In genomic region chr5:114176548-114177400, GRCm38 (mm10) we compare ENCODE assay signal across 9 mouse cellular contexts. TPM values are rescaled to one million over a fixed set of nuclear protein-coding genes. Genes with fewer than 3 reads are reported as not detected.
DNase-seq lines count a peak whose midpoint lies in the region; ATAC-seq lines count a peak whose summit lies in the region.
"Had no signal": no experiment of that assay in that cellular context is flagged by ENCODE, and none has a peak within 500 bp of the region (broad histone marks: within the 10 kb centered on the region; RNA-seq: fewer than 3 reads in every experiment).

No protein-coding gene starts in this region.

- H3K4me3 ChIP-seq in forebrain, embryonic 10.5 days: peak overlapping the region; percentile 66
- no peak overlapping the region for H3K4me3 ChIP-seq in forebrain, embryonic 16.5 days (replicated peaks; ENCODE audit: low read length)
- peak overlapping the region; percentile 54 for H3K4me3 ChIP-seq in lung, embryonic 15.5 days
- peak overlapping the region; percentile 54; the same call in 1 of the 2 replicates for H3K4me3 ChIP-seq in intestine, embryonic 15.5 days (replicated peaks)
- no peak overlapping the region for H3K4me3 ChIP-seq in neural tube, embryonic 13.5 days

- DNase-seq in forebrain, embryonic 10.5 days (ENCODE audit: extremely low spot score, low spot score): no peak
- no peak for DNase-seq in lung, postnatal 36 days
- DNase-seq in urinary bladder, postnatal 25 days (ENCODE audit: low spot score): no peak
- no peak for DNase-seq in embryo, embryonic 10.5 days (ENCODE audit: low spot score)
- DNase-seq: cerebellum, postnatal 36 days had no signal

- H3K27ac ChIP-seq in forebrain, embryonic 10.5 days: no peak overlapping the region
- H3K27ac ChIP-seq in forebrain, embryonic 16.5 days (ENCODE audit: low read length): no peak overlapping the region
- H3K27ac ChIP-seq in lung, embryonic 15.5 days: peak overlapping the region; percentile 62; the same call in 1 of the 2 replicates
- no peak overlapping the region for H3K27ac ChIP-seq in intestine, embryonic 15.5 days
- no peak overlapping the region for H3K27ac ChIP-seq in neural tube, embryonic 13.5 days (replicated peaks)

- no peak for ATAC-seq in forebrain, embryonic 16.5 days
- no peak for ATAC-seq in lung, embryonic 15.5 days (ENCODE audit: borderline replicate concordance, extremely low read depth, low FRiP score, low TSS enrichment)
- no peak for ATAC-seq in intestine, embryonic 15.5 days
- ATAC-seq in neural tube, embryonic 13.5 days (ENCODE audit: low read depth): no peak

- peaks cover 23% of the 10 kb centered on the region for H3K4me1 ChIP-seq in forebrain, embryonic 10.5 days
- peaks cover 4% of the 10 kb centered on the region; the same call in 1 of the 2 replicates for H3K4me1 ChIP-seq in forebrain, embryonic 16.5 days (replicated peaks; ENCODE audit: control insufficient read depth, insufficient read depth, low read length)
- H3K4me1 ChIP-seq in lung, embryonic 15.5 days: peaks cover 23% of the 10 kb centered on the region
- 0 out of 2 replicates have a peak, but pooled peaks cover 5% of the 10 kb centered on the region for H3K4me1 ChIP-seq in intestine, embryonic 15.5 days (replicated peaks)
- H3K4me1 ChIP-seq in neural tube, embryonic 13.5 days (replicated peaks): peaks cover 10% of the 10 kb centered on the region

- no peak overlapping the region for H3K4me2 ChIP-seq in forebrain, embryonic 16.5 days (ENCODE audit: low read length)
- peak overlapping the region; percentile 89 for H3K4me2 ChIP-seq in lung, embryonic 15.5 days
- peak overlapping the region; percentile 91 for H3K4me2 ChIP-seq in intestine, embryonic 15.5 days (replicated peaks)
- H3K4me2 ChIP-seq in neural tube, embryonic 13.5 days: peak overlapping the region; percentile 63

- H3K27me3 ChIP-seq in forebrain, embryonic 10.5 days (ENCODE audit: poor library complexity, severe bottlenecking): peaks cover 24% of the 10 kb centered on the region
- H3K27me3 ChIP-seq in forebrain, embryonic 16.5 days (replicated peaks; ENCODE audit: control insufficient read depth, insufficient read depth, low read length): no peaks in the 10 kb centered on the region; the same call in 1 of the 2 replicates
- no peaks in the 10 kb centered on the region for H3K27me3 ChIP-seq in lung, embryonic 15.5 days
- no peaks in the 10 kb centered on the region for H3K27me3 ChIP-seq in intestine, embryonic 15.5 days (replicated peaks)
- peaks cover 22% of the 10 kb centered on the region for H3K27me3 ChIP-seq in neural tube, embryonic 13.5 days

- H3K36me3 ChIP-seq in forebrain, embryonic 10.5 days (replicated peaks): no peaks in the 10 kb centered on the region
- no peaks in the 10 kb centered on the region for H3K36me3 ChIP-seq in forebrain, embryonic 16.5 days (ENCODE audit: control insufficient read depth, insufficient read depth)
- H3K36me3 ChIP-seq in lung, embryonic 15.5 days: no peaks in the 10 kb centered on the region
- no peaks in the 10 kb centered on the region for H3K36me3 ChIP-seq in intestine, embryonic 15.5 days
- H3K36me3 ChIP-seq in neural tube, embryonic 13.5 days: no peaks in the 10 kb centered on the region

- WGBS in forebrain, embryonic 10.5 days: 59% methylated on average over 8 of the region's 8 CpGs
- 61% methylated on average over 8 of the region's 8 CpGs for WGBS in forebrain, embryonic 16.5 days
- 56% methylated on average over 8 of the region's 8 CpGs for WGBS in lung, embryonic 15.5 days
- 52% methylated on average over 8 of the region's 8 CpGs for WGBS in intestine, embryonic 15.5 days
- 41% methylated on average over 8 of the region's 8 CpGs for WGBS in neural tube, embryonic 13.5 days

- H3K9me3 ChIP-seq in forebrain, embryonic 10.5 days: no peaks in the 10 kb centered on the region
- no peaks in the 10 kb centered on the region for H3K9me3 ChIP-seq in forebrain, embryonic 16.5 days (ENCODE audit: control insufficient read depth, low read length)
- no peaks in the 10 kb centered on the region for H3K9me3 ChIP-seq in lung, embryonic 15.5 days
- H3K9me3 ChIP-seq in intestine, embryonic 15.5 days: no peaks in the 10 kb centered on the region
- no peaks in the 10 kb centered on the region for H3K9me3 ChIP-seq in neural tube, embryonic 13.5 days

- H3K9ac ChIP-seq in forebrain, embryonic 16.5 days (replicated peaks; ENCODE audit: low read depth, low read length): no peak overlapping the region
- H3K9ac ChIP-seq in lung, embryonic 15.5 days: no peak overlapping the region
- peak overlapping the region; percentile 61; the same call in 1 of the 2 replicates for H3K9ac ChIP-seq in intestine, embryonic 15.5 days
- no peak overlapping the region for H3K9ac ChIP-seq in neural tube, embryonic 13.5 days

RNA-seq across cellular contexts. Expression of gene Acacb, which starts 30.4 kb away (rescaled TPM):
- polyA plus RNA-seq in forebrain, embryonic 10.5 days (2016; fragmentation: Nextera tagmentation; extraction: Ambion mirVana): 2.5 TPM in 2 replicates
- 1.2 and 2.9 TPM in 2 replicates for polyA plus RNA-seq in forebrain, embryonic 16.5 days (2015; fragmentation: Nextera tagmentation; extraction: Ambion mirVana)
- polyA plus RNA-seq in lung, embryonic 15.5 days (2015; fragmentation: Nextera tagmentation; extraction: Ambion mirVana): 1.7 and 2.4 TPM in 2 replicates
- polyA plus RNA-seq in intestine, embryonic 15.5 days (2015; fragmentation: Nextera tagmentation; extraction: Ambion mirVana): 1.4 and 1.7 TPM in 2 replicates
- polyA plus RNA-seq in neural tube, embryonic 13.5 days (2015; fragmentation: Nextera tagmentation; extraction: Ambion mirVana): 3.1 and 3.3 TPM in 2 replicates

RNA-seq across cellular contexts. Expression of gene Ung, which starts 46.6 kb away (rescaled TPM):
- 88.2 and 88.6 TPM in 2 replicates for polyA plus RNA-seq in forebrain, embryonic 10.5 days (2016; fragmentation: Nextera tagmentation; extraction: Ambion mirVana)
- 19.1 TPM in 2 replicates for polyA plus RNA-seq in forebrain, embryonic 16.5 days (2015; fragmentation: Nextera tagmentation; extraction: Ambion mirVana)
- polyA plus RNA-seq in lung, embryonic 15.5 days (2015; fragmentation: Nextera tagmentation; extraction: Ambion mirVana): 50.9 and 51.8 TPM in 2 replicates
- 45.0 and 45.1 TPM in 2 replicates for polyA plus RNA-seq in intestine, embryonic 15.5 days (2015; fragmentation: Nextera tagmentation; extraction: Ambion mirVana)
- 9.0 and 9.6 TPM in 2 replicates for polyA plus RNA-seq in neural tube, embryonic 13.5 days (2015; fragmentation: Nextera tagmentation; extraction: Ambion mirVana)

RNA-seq across cellular contexts. Expression of gene Alkbh2, which starts 48.8 kb away (rescaled TPM):
- 12.8 and 13.6 TPM in 2 replicates for polyA plus RNA-seq in forebrain, embryonic 10.5 days (2016; fragmentation: Nextera tagmentation; extraction: Ambion mirVana)
- 5.3 and 6.4 TPM in 2 replicates for polyA plus RNA-seq in forebrain, embryonic 16.5 days (2015; fragmentation: Nextera tagmentation; extraction: Ambion mirVana)
- polyA plus RNA-seq in lung, embryonic 15.5 days (2015; fragmentation: Nextera tagmentation; extraction: Ambion mirVana): 9.5 and 10.3 TPM in 2 replicates
- 11.6 and 12.0 TPM in 2 replicates for polyA plus RNA-seq in intestine, embryonic 15.5 days (2015; fragmentation: Nextera tagmentation; extraction: Ambion mirVana)
- 7.3 and 9.7 TPM in 2 replicates for polyA plus RNA-seq in neural tube, embryonic 13.5 days (2015; fragmentation: Nextera tagmentation; extraction: Ambion mirVana)

Comparison
In these comparisons a context has a peak if more than half of its experiments do, and no peak if none do; other contexts are left out.
1. H3K4me3 ChIP-seq: peak in forebrain, embryonic 10.5 days (single experiment), lung, embryonic 15.5 days (single experiment) and intestine, embryonic 15.5 days (single experiment); none in forebrain, embryonic 16.5 days (single experiment) and neural tube, embryonic 13.5 days (single experiment).